Mouse (Mus musculus): ENCODE measurements around the gene Prss48.

GRCm38 (mm10) chr3:86010618-86011017 is 8.3 kb upstream of the Prss48 start:
- no peak for TF ChIP-seq CTCF (IDR thresholded peaks at IDR 0.05; ENCODE audit: low read depth)
- TF ChIP-seq EP300 (IDR thresholded peaks at IDR 0.05; ENCODE audit: low read depth): no peak
